ENCODE assay signal across 15 mouse cellular contexts in the genomic region with DNA sequence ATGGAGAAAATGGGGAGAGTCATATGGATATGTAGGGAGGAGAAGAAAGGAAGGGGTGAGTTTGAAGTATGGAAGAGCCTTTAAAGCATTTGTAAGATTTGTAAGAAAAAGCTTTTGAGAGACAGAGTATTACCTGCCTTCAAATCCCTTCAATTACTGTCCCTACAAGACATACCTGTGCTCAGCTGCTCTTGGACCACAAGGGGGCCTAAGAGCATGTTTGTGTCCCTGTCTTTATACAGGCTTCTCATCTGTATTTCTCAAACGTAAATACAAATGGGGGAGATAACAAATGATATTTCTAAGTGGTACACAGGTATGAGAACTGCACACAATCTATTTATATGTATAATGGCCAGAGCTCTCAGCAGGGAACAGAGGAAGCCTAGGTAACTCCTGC.
DNase-seq lines count a peak whose midpoint lies in the region; TF ChIP-seq lines count a peak whose summit lies in the region.
"Had no signal": no experiment of that assay in that cellular context is flagged by ENCODE, and none has a peak within 500 bp of the region (broad histone marks: within the 10 kb centered on the region; RNA-seq: fewer than 3 reads in every experiment).

No protein-coding gene starts in this region.

- H3K27ac ChIP-seq in heart, adult 2 months = no peak overlapping the region
- no peak overlapping the region for H3K27ac ChIP-seq in left cerebral cortex, adult 2 months
- H3K27ac ChIP-seq in cortical plate, adult 2 months (ENCODE audit: insufficient read depth, low read length) = no peak overlapping the region
- H3K27ac ChIP-seq in gastrocnemius, adult 2 months = no peak overlapping the region
- H3K27ac ChIP-seq: embryonic facial prominence, embryonic 12.5 days; heart, embryonic 15.5 days; hindbrain, embryonic 12.5 days; neural tube, embryonic 12.5 days had no signal

- TF ChIP-seq EP300 in heart, adult 2 months (IDR thresholded peaks at IDR 0.05; ENCODE audit: insufficient read depth, low read depth, low read length) = no peak

- no peak overlapping the region for H3K4me3 ChIP-seq in heart, adult 2 months
- no peak overlapping the region for H3K4me3 ChIP-seq in left cerebral cortex, adult 2 months
- H3K4me3 ChIP-seq in cortical plate, adult 2 months (ENCODE audit: insufficient read depth, low read length) = no peak overlapping the region
- H3K4me3 ChIP-seq in gastrocnemius, adult 2 months = no peak overlapping the region
- H3K4me3 ChIP-seq: embryonic facial prominence, embryonic 12.5 days; heart, embryonic 15.5 days; hindbrain, embryonic 12.5 days; neural tube, embryonic 12.5 days had no signal

- no peaks in the 10 kb centered on the region for H3K79me2 ChIP-seq in heart, adult 2 months (replicated peaks; ENCODE audit: control insufficient read depth, insufficient read depth, low read length)

- H3K9ac ChIP-seq in heart, adult 2 months (ENCODE audit: low read depth, low read length) = no peak overlapping the region
- H3K9ac ChIP-seq: embryonic facial prominence, embryonic 12.5 days; heart, embryonic 15.5 days; hindbrain, embryonic 12.5 days; neural tube, embryonic 12.5 days had no signal

- intact Hi-C loops in heart, adult 2 months (cut with DNase I) = no loop called here
- intact Hi-C loops in left cerebral cortex, adult 2 months (cut with DNase I) = loop anchor here (5.0 kb wide), 1 partner anchor 245 kb away; no protein-coding TSS in a partner anchor
- intact Hi-C loops in left cerebral cortex, postnatal 14 days (cut with DNase I) = loop anchor here (10.0 kb wide), 1 partner anchor 248 kb away; no protein-coding TSS in a partner anchor
- intact Hi-C loops in gastrocnemius, adult 2 months (cut with DNase I) = no loop called here

- no peak for TF ChIP-seq POLR2A in heart, adult 2 months (IDR thresholded peaks at IDR 0.05; ENCODE audit: insufficient read depth, low read depth, low read length)
- no peak for TF ChIP-seq POLR2A in cortical plate, adult 2 months (IDR thresholded peaks at IDR 0.05; ENCODE audit: extremely low read depth, insufficient read depth, low read length)

- no peak for DNase-seq in heart, adult 2 months
- no peak for DNase-seq in heart, adult 9 months (ENCODE audit: low spot score in 2 of 2)
- no peak for DNase-seq in left cerebral cortex, adult 2 months (ENCODE audit: extremely low spot score in 1 of 2, low spot score in 2 of 2)
- DNase-seq in left cerebral cortex, postnatal 14 days (ENCODE audit: low spot score in 2 of 2) = no peak
- DNase-seq in ES-CJ7 (ENCODE audit: low read depth, low spot score) = peak; percentile 17
- no peak for DNase-seq in gastrocnemius, adult 2 months
- DNase-seq: cerebellum, adult 18-20 months; kidney, adult 11 months; lung, adult 18-20 months; thymus, adult 18-20 months had no signal

- peak; percentile 47 for TF ChIP-seq CTCF in heart, adult 2 months (IDR thresholded peaks at IDR 0.05)
- peak; percentile 42 for TF ChIP-seq CTCF in left cerebral cortex, adult 2 months (IDR thresholded peaks at IDR 0.05)
- TF ChIP-seq CTCF in cortical plate, adult 2 months (IDR thresholded peaks at IDR 0.05; ENCODE audit: extremely low read depth, insufficient read depth, low read length) = peak; percentile 11; the same call in 1 of the 2 replicates
- TF ChIP-seq CTCF in gastrocnemius, adult 2 months (IDR thresholded peaks at IDR 0.05) = no peak

- no peaks in the 10 kb centered on the region for H3K27me3 ChIP-seq in heart, adult 2 months (ENCODE audit: control insufficient read depth, insufficient read depth, low read length)
- H3K27me3 ChIP-seq: embryonic facial prominence, embryonic 12.5 days; heart, embryonic 15.5 days; hindbrain, embryonic 12.5 days; neural tube, embryonic 12.5 days had no signal

- H3K36me3 ChIP-seq in heart, adult 2 months (ENCODE audit: control insufficient read depth, insufficient read depth, low read length) = no peaks in the 10 kb centered on the region
- H3K36me3 ChIP-seq: embryonic facial prominence, embryonic 12.5 days; heart, embryonic 15.5 days; hindbrain, embryonic 12.5 days; neural tube, embryonic 12.5 days had no signal

- 23% methylated on average over 1 of the region's 1 CpGs for WGBS in heart, adult 2 months

- H3K4me1 ChIP-seq in heart, adult 2 months (ENCODE audit: control insufficient read depth, insufficient read depth, low read length) = no peaks in the 10 kb centered on the region
- no peaks in the 10 kb centered on the region for H3K4me1 ChIP-seq in cortical plate, adult 2 months (ENCODE audit: control insufficient read depth, insufficient read depth, low read length)
- H3K4me1 ChIP-seq: embryonic facial prominence, embryonic 12.5 days; heart, embryonic 15.5 days; hindbrain, embryonic 12.5 days; neural tube, embryonic 12.5 days had no signal

Comparison
In these comparisons a context has a peak if more than half of its experiments do, and no peak if none do; other contexts are left out.
1. intact Hi-C loops: an anchor here in left cerebral cortex, adult 2 months (5.0 kb wide) and left cerebral cortex, postnatal 14 days (10.0 kb wide); none called in heart, adult 2 months and gastrocnemius, adult 2 months.